Mouse (Mus musculus) kidney, embryonic 14.5 days (tissue): ENCODE measurements around the gene Ier3. TPM values are rescaled to one million over a fixed set of nuclear protein-coding genes. Genes with fewer than 3 reads are reported as not detected.
A peak's percentile ranks its signal among the peaks of the same experiment; 100 is the strongest.

Experiments
- ATAC-seq: fragments of 200-750 bp; cut with Nextera tagmentation; 2 replicates; pipeline ENCODE4 v1.8.0; 2017; ENCODE audit warnings: moderate number of reproducible peaks, mild to moderate bottlenecking, moderate TSS enrichment, moderate library complexity; ENCODE audit not compliant: low FRiP score, low TSS enrichment
- H3K27ac ChIP-seq: fragments of 300-500 bp; sonication (generic); 2 replicates; pipeline ENCODE4 v1.5.1; 2014; ENCODE audit warnings: low read depth, mild to moderate bottlenecking, low read length, moderate library complexity, mixed read lengths
- H3K27me3 ChIP-seq: fragments of 300-500 bp; sonication (generic); 2 replicates; pipeline ENCODE4 v1.6.1; 2014; ENCODE audit warnings: mild to moderate bottlenecking, low read length; ENCODE audit not compliant: control insufficient read depth, insufficient read depth
- H3K36me3 ChIP-seq: fragments of 300-500 bp; sonication (generic); 2 replicates; pipeline ENCODE4 v1.6.1; 2014; ENCODE audit warnings: low read length, mixed read lengths; ENCODE audit not compliant: control insufficient read depth, insufficient read depth
- H3K4me1 ChIP-seq: fragments of 300-500 bp; sonication (generic); 2 replicates; pipeline ENCODE4 v1.6.1; 2014; ENCODE audit warnings: low read length, mixed read lengths; ENCODE audit not compliant: control insufficient read depth, insufficient read depth
- H3K4me2 ChIP-seq: fragments of 300-500 bp; sonication (generic); replicated peaks from 2 replicates; pipeline ENCODE4 v1.6.1; 2014; ENCODE audit warnings: low read depth, mild to moderate bottlenecking, low read length
- H3K4me3 ChIP-seq: fragments of 300-500 bp; sonication (generic); 2 replicates; pipeline ENCODE4 v1.5.1; 2014; ENCODE audit warnings: mild to moderate bottlenecking, low read length
- H3K9ac ChIP-seq: fragments of 300-500 bp; sonication (generic); 2 replicates; pipeline ENCODE4 v1.6.1; 2014; ENCODE audit warnings: low read depth, mild to moderate bottlenecking, low read length, moderate library complexity
- H3K9me3 ChIP-seq: fragments of 300-500 bp; sonication (generic); 2 replicates; pipeline ENCODE4 v1.6.1; 2016; ENCODE audit warnings: low read length; ENCODE audit not compliant: control insufficient read depth
- WGBS: fragments of 180-500 bp; shearing (Covaris S2); extraction: QIAGEN DNeasy Blood & Tissue Kit; methylation state at CpG from one replicate; pipeline ENCODE4 v1.1.7; 2014; 5-methylcytosine and 5-hydroxymethylcytosine counted together
- polyA plus RNA-seq: library from polyadenylated mRNA; unstranded; fragments of >200 nt; fragmentation: Nextera tagmentation; extraction: Ambion mirVana; gene quantifications from 2 replicates; pipeline ENCODE4 v1.2.1, GENCODE M21; 2014

The Ier3 gene
- polyA plus RNA-seq, 1 experiment from 2014 or later = 6.8 TPM

DNA sequence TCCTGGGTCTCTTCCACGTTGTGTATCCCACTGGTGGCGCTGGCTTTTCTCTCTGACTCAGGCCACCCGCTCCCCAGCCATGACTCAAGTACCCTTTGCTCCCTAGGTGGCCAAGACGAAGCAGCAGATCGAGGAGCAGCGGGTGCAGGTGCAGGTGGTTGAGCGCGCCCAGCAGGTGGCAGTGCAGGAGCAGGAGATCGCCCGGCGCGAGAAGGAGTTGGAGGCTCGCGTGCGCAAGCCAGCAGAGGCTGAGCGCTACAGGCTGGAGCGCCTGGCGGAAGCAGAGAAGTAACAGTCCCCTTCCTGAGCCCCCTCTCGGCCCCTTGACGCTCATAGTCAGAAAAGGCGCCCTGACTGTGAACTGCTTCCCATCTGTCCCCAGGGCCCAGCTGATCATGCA, 8.3 kb downstream of the Ier3 start:
- Histone ChIP-seq H3K27me3 (no peaks in the 10 kb centered on the region), H3K9ac (no peak overlapping the region), H3K27ac (no peak overlapping the region), H3K36me3 (peaks cover 51% of the 10 kb centered on the region), H3K4me1 (peaks cover 12% of the 10 kb centered on the region; the same call in 1 of the 2 replicates), H3K4me2 (0 out of 2 replicates have a peak overlapping the region, but pooled peaks have one; percentile 5), H3K4me3 (peak overlapping the region; percentile 7), H3K9me3 (no peaks in the 10 kb centered on the region)
- WGBS = 2% methylated on average over 21 of the region's 21 CpGs
- peak; percentile 75 for ATAC-seq

DNA sequence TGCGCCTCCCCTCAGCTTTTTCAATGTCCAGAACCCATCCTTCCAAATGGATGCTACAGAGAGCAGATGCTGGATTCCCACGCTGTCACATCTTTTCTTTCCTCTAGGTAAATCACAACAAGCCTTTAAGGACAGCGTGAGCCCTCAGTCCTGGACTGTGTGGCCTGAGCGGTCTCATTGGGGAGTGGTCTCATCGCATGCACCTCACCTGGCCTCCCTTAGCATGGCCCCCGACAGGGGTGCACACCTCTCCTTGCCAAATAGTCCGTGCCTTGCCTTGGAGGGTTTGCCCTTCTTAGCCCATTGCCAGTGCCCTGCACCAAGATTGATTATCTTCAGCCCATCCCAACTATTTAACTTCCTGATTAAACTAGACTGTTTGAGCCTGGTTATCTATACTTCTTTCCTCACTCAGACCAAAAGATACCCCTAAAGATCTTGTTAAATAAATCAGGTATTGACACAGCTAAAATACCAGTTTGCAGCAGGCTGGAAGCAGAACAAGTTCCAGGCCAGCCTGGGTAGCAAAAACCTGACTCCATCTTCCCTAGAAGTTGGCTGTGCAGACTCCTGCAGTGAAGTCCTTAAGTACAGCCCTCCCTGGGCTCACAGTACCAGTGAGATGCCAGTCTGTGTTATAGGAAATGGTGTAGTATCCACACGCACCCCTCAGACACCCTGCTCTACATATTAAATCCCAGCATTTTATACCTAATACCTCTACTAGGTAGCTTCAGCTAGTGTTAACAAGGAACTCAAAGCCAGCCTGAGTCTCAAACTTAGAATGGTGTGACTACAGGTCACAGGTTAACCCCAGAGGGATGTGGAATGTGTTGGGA, 11.1 kb downstream of the Ier3 start:
- peaks cover 26% of the 10 kb centered on the region for H3K4me1 ChIP-seq
- H3K4me2 ChIP-seq = no peak overlapping the region
- no peaks in the 10 kb centered on the region for H3K9me3 ChIP-seq
- no peak for ATAC-seq
- H3K4me3 ChIP-seq = no peak overlapping the region
- 63% methylated on average over 8 of the region's 8 CpGs for WGBS
- H3K36me3 ChIP-seq = peaks cover 57% of the 10 kb centered on the region
- H3K9ac ChIP-seq = no peak overlapping the region
- no peak overlapping the region for H3K27ac ChIP-seq
- no peaks in the 10 kb centered on the region for H3K27me3 ChIP-seq

DNA sequence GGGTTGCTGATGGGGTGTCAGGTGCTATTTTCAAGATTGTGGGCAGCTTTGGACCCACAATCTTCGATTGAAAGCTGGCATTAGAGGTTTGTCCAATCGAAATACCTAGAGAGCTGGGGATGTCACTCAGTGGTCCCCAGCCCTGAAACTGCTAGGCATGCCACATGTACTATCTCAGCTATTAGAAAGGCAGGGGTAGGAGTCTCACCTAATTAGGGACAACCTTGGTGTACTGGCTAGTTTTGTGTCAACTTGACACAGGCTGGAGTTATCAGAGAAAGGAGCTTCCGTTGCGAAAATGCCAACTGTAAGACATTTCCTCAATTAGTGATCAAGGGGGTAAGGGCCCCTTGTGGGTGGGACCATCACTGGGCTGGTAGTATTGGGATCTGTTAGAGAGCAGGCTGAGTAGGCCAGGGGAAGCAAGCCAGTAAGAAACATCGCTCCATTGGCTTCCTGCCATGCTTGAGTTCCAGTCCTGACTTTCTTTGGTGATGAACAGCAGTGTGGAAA, 11.8 kb downstream of the Ier3 start:
- peaks cover 54% of the 10 kb centered on the region for H3K36me3 ChIP-seq
- H3K4me1 ChIP-seq = peaks cover 26% of the 10 kb centered on the region
- no peak overlapping the region for H3K9ac ChIP-seq
- 31% methylated on average over 5 of the region's 5 CpGs for whole genome bisulfite sequencing
- no peaks in the 10 kb centered on the region for H3K27me3 ChIP-seq
- H3K4me3 ChIP-seq = no peak overlapping the region
- H3K4me2 ChIP-seq = no peak overlapping the region
- H3K27ac ChIP-seq = no peak overlapping the region
- H3K9me3 ChIP-seq = no peaks in the 10 kb centered on the region
- no peak for ATAC-seq

DNA sequence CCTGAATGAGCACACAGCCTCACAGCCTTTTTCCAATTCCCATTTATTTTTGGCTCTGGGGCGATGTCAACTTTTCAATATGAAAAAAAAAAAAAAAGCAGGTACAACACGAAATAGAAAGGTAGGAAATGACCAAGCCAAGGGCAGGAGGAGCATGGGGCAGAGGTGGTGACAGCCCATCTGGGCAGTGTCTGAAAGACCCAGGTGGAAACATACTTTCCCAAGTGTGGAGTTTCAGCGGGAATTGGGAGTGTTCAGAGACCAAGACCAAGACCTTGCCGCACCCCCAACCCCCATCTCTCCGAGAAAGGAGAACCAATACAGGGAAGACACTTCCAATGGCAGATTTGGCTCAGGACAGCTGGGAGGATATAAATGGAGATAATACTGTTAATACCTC, 12.4 kb downstream of the Ier3 start:
- WGBS = 55% methylated on average over 5 of the region's 5 CpGs
- Histone ChIP-seq H3K9me3 (no peaks in the 10 kb centered on the region), H3K4me1 (peaks cover 26% of the 10 kb centered on the region), H3K9ac (no peak overlapping the region), H3K27ac (no peak overlapping the region), H3K36me3 (peaks cover 54% of the 10 kb centered on the region), H3K4me2 (peak overlapping the region; percentile 78; the same call in 1 of the 2 replicates), H3K4me3 (no peak overlapping the region), H3K27me3 (no peaks in the 10 kb centered on the region)
- no peak for ATAC-seq

DNA sequence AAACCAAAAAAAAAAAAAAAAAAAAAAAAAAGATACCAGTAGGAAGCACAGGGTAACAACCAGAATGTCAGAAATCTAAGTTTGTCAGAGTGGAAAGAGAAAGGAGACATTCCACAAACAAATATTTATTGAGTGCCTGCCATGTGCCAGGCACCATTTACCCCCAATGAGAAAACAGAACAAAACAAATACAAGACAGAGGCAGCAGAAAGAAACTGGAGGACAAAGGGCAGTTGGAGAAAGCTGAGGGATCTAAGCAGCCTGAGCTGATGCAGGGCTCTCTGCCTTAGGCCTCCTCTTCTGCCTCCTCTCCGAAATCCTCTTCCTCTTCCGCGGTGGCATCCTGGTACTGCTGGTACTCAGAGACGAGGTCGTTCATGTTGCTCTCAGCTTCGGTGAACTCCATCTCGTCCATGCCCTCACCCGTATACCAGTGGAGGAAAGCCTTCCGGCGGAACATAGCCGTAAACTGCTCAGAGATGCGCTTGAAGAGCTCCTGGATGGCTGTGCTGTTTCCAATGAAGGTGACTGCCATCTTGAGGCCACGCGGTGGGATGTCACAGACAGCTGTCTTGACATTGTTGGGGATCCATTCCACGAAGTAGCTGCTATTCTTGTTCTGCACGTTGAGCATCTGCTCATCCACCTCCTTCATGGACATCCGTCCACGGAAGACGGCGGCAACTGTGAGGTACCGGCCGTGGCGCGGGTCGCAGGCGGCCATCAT, 13.4 kb downstream of the Ier3 start:
- no peaks in the 10 kb centered on the region for H3K9me3 ChIP-seq
- peak overlapping the region; percentile 87; the same call in 1 of the 2 replicates for H3K9ac ChIP-seq
- ATAC-seq = no peak
- no peak overlapping the region for H3K27ac ChIP-seq
- peak overlapping the region; percentile 78 for H3K4me2 ChIP-seq
- peaks cover 28% of the 10 kb centered on the region for H3K4me1 ChIP-seq
- WGBS = 70% methylated on average over 26 of the region's 26 CpGs
- H3K36me3 ChIP-seq = peaks cover 54% of the 10 kb centered on the region
- H3K27me3 ChIP-seq = no peaks in the 10 kb centered on the region
- peak overlapping the region; percentile 91 for H3K4me3 ChIP-seq

DNA sequence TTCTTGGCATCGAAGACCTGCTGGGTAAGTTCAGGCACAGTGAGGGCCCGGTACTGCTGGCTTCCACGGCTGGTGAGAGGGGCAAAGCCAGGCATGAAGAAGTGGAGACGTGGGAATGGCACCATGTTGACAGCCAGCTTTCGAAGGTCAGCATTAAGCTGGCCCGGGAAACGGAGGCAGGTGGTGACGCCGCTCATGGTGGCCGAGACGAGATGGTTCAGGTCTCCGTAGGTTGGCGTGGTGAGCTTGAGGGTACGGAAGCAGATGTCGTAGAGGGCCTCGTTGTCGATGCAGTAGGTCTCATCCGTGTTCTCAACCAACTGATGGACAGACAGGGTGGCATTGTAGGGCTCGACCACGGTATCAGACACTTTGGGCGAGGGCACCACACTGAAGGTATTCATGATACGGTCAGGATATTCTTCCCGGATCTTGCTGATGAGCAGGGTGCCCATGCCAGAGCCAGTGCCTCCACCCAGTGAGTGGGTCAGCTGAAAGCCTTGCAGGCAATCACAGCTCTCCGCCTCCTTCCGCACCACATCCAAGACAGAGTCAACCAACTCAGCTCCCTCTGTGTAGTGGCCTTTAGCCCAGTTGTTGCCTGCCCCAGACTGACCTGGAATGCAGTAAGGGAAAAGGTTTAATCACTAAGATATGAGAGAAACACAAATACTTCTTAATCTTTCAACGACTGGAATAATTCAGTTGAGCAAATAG, 14.1 kb downstream of the Ier3 start:
- 75% methylated on average over 26 of the region's 26 CpGs for WGBS
- no peak for ATAC-seq
- Histone ChIP-seq H3K4me1 (peaks cover 23% of the 10 kb centered on the region), H3K36me3 (peaks cover 54% of the 10 kb centered on the region), H3K27ac (no peak overlapping the region), H3K4me2 (peak overlapping the region; percentile 78), H3K9me3 (no peaks in the 10 kb centered on the region), H3K4me3 (peak overlapping the region; percentile 91), H3K9ac (peak overlapping the region; percentile 87), H3K27me3 (no peaks in the 10 kb centered on the region)

DNA sequence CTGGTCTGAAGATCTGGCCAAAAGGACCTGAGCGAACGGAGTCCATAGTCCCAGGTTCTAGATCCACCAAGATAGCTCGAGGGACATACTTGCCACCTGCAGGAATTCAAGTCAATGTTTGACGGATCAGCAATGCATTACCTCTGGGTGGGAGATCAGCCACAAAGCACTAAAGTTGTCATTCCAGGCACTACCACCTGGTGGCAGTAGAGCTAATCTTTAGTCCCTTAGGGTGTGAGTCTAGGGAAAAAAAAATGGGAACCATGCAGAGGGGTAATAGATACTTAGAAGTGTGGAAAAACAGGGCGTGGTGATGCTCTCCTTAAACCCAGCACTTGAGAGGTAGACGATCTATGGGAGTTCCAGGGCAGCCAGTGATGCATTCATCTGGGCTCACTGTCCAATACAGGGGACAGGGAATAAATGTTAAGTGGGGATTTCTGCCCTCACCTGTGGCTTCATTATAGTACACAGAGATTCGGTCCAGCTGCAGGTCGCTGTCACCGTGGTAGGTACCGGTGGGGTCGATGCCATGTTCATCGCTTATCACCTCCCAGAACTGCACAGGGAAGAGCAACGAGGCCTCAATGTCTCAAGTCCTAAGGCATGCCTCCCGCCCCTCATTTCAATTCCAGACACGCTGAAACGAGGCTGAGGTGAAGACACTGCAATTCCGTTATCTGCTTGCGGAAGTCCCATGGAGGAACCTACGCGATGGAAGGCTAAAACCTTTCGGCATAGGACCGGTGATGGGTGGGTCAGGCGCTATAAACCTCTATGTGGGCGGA, 14.9 kb downstream of the Ier3 start:
- Histone ChIP-seq H3K9ac (peak overlapping the region; percentile 87), H3K36me3 (peaks cover 49% of the 10 kb centered on the region), H3K4me1 (peaks cover 23% of the 10 kb centered on the region), H3K27me3 (no peaks in the 10 kb centered on the region), H3K4me2 (peak overlapping the region; percentile 78), H3K9me3 (no peaks in the 10 kb centered on the region), H3K4me3 (peak overlapping the region; percentile 91), H3K27ac (peak overlapping the region; percentile 97)
- 7% methylated on average over 24 of the region's 24 CpGs for WGBS
- ATAC-seq = no peak

DNA sequence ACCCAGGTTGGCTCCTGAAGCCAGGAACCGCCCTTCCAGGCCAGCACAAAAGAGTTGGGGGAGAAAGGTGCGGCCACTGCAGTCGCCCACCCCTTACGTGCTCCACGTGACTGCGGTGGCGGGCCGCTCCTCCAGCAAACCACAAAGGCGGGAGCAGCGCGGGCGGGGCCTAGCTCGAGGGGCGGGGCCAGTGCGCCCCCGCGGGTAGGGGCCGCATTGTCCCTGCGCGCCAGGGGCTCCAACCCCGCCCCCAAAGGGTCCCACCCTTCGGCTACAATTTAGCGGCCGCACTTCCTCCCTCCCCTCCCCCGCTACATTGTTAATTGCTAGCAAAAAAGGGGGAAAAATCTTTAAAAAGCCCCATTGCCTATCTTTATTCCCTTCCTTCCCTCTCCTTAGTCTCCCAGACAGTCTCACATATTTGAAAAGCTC, 15.5 kb downstream of the Ier3 start:
- Histone ChIP-seq H3K27ac (peak overlapping the region; percentile 97), H3K9me3 (no peaks in the 10 kb centered on the region), H3K4me3 (peak overlapping the region; percentile 91), H3K9ac (peak overlapping the region; percentile 87), H3K27me3 (no peaks in the 10 kb centered on the region), H3K4me1 (peaks cover 23% of the 10 kb centered on the region), H3K36me3 (peaks cover 48% of the 10 kb centered on the region), H3K4me2 (peak overlapping the region; percentile 78)
- 0% methylated on average over 24 of the region's 25 CpGs for WGBS
- peak; percentile 21 for ATAC-seq
